Mouse (Mus musculus) hindbrain, embryonic 12.5 days (tissue): ENCODE data around the gene Adm. TPM values are rescaled to one million over a fixed set of nuclear protein-coding genes. Genes with fewer than 3 reads are reported as not detected.

ENCODE experiments used
- ATAC-seq: fragments of 200-750 bp; cut with Nextera tagmentation; 2 replicates; pipeline ENCODE4 v1.8.0; 2017; ENCODE audit warnings: moderate TSS enrichment; ENCODE audit not compliant: low FRiP score
- H3K27ac ChIP-seq: fragments of 300-500 bp; sonication (generic); 2 replicates; pipeline ENCODE4 v1.5.1; 2016; ENCODE audit warnings: mild to moderate bottlenecking
- H3K27me3 ChIP-seq: fragments of 300-500 bp; sonication (generic); 2 replicates; pipeline ENCODE4 v1.6.1; 2016; ENCODE audit warnings: mild to moderate bottlenecking
- H3K36me3 ChIP-seq: fragments of 300-500 bp; sonication (generic); 2 replicates; pipeline ENCODE4 v1.6.1; 2016; ENCODE audit warnings: mild to moderate bottlenecking
- H3K4me1 ChIP-seq: fragments of 300-500 bp; sonication (generic); 2 replicates; pipeline ENCODE4 v1.6.1; 2016
- H3K4me2 ChIP-seq: fragments of 300-500 bp; sonication (generic); replicated peaks from 2 replicates; pipeline ENCODE4 v1.6.1; 2016; ENCODE audit warnings: mild to moderate bottlenecking
- H3K4me3 ChIP-seq: fragments of 300-500 bp; sonication (generic); 2 replicates; pipeline ENCODE4 v1.5.1; 2016; ENCODE audit warnings: mild to moderate bottlenecking
- H3K9ac ChIP-seq: fragments of 300-500 bp; sonication (generic); 2 replicates; pipeline ENCODE4 v1.6.1; 2016; ENCODE audit warnings: mild to moderate bottlenecking, moderate library complexity
- H3K9me3 ChIP-seq: fragments of 300-500 bp; sonication (generic); replicated peaks from 2 replicates; pipeline ENCODE4 v1.6.1; 2016; ENCODE audit warnings: mild to moderate bottlenecking
- WGBS: fragments of 180-500 bp; shearing (Covaris S2); methylation state at CpG from one replicate; pipeline ENCODE4 v1.1.7; 2016; 5-methylcytosine and 5-hydroxymethylcytosine counted together
- polyA plus RNA-seq: library from polyadenylated mRNA; unstranded; fragments of >200 nt; fragmentation: Nextera tagmentation; extraction: Ambion mirVana; gene quantifications from 2 replicates; pipeline ENCODE4 v1.2.1, GENCODE M21; 2016

Gene Adm
- polyA plus RNA-seq, 1 experiment from 2014 or later: 4.2 TPM

- Histone ChIP-seq H3K4me2 (no peak overlapping the region), H3K9me3 (peaks cover 4% of the 10 kb centered on the region; the same call in 1 of the 2 replicates), H3K4me3 (no peak overlapping the region), H3K4me1 (no peaks in the 10 kb centered on the region), H3K27ac (no peak overlapping the region), H3K9ac (no peak overlapping the region), H3K36me3 (no peaks in the 10 kb centered on the region), H3K27me3 (no peaks in the 10 kb centered on the region)
- 91% methylated on average over 6 of the region's 6 CpGs for WGBS
- no peak for ATAC-seq
Measured at GRCm38 (mm10) chr7:110649133-110649987, 21.9 kb downstream of the Adm start.

- Histone ChIP-seq H3K36me3 (no peaks in the 10 kb centered on the region), H3K27ac (no peak overlapping the region), H3K4me2 (no peak overlapping the region), H3K9ac (no peak overlapping the region), H3K9me3 (peaks cover 4% of the 10 kb centered on the region; the same call in 1 of the 2 replicates), H3K27me3 (no peaks in the 10 kb centered on the region), H3K4me3 (no peak overlapping the region), H3K4me1 (no peaks in the 10 kb centered on the region)
- WGBS: 89% methylated on average over 4 of the region's 4 CpGs
- ATAC-seq: no peak
Measured at GRCm38 (mm10) chr7:110650491-110650890, 23.0 kb downstream of the Adm start.

GRCm38 (mm10) chr7:110651091-110651490 lies 23.6 kb downstream of the Adm start:
- no peaks in the 10 kb centered on the region for H3K27me3 ChIP-seq
- H3K4me3 ChIP-seq: no peak overlapping the region
- no peak overlapping the region for H3K27ac ChIP-seq
- no peak overlapping the region for H3K9ac ChIP-seq
- H3K4me2 ChIP-seq: no peak overlapping the region
- H3K4me1 ChIP-seq: no peaks in the 10 kb centered on the region
- H3K9me3 ChIP-seq: peaks cover 4% of the 10 kb centered on the region; the same call in 1 of the 2 replicates
- WGBS: 85% methylated on average over 6 of the region's 6 CpGs
- no peak for ATAC-seq
- no peaks in the 10 kb centered on the region for H3K36me3 ChIP-seq

GRCm38 (mm10) chr7:110655230-110655629 lies 27.8 kb downstream of the Adm start:
- ATAC-seq: no peak
- H3K9ac ChIP-seq: no peak overlapping the region
- H3K4me2 ChIP-seq: no peak overlapping the region
- no peaks in the 10 kb centered on the region for H3K9me3 ChIP-seq
- no peak overlapping the region for H3K27ac ChIP-seq
- 81% methylated on average over 3 of the region's 3 CpGs for WGBS
- no peaks in the 10 kb centered on the region for H3K27me3 ChIP-seq
- H3K4me1 ChIP-seq: no peaks in the 10 kb centered on the region
- H3K4me3 ChIP-seq: no peak overlapping the region
- H3K36me3 ChIP-seq: no peaks in the 10 kb centered on the region

- 67% methylated on average over 6 of the region's 6 CpGs for WGBS
- H3K36me3 ChIP-seq: no peaks in the 10 kb centered on the region
Measured at GRCm38 (mm10) chr7:110655966-110656365, 28.5 kb downstream of the Adm start.

GRCm38 (mm10) chr7:110658378-110658928 lies 31.0 kb downstream of the Adm start:
- Histone ChIP-seq H3K4me2 (no peak overlapping the region), H3K9me3 (no peaks in the 10 kb centered on the region), H3K27ac (no peak overlapping the region), H3K4me3 (no peak overlapping the region), H3K27me3 (no peaks in the 10 kb centered on the region), H3K4me1 (no peaks in the 10 kb centered on the region), H3K9ac (no peak overlapping the region), H3K36me3 (no peaks in the 10 kb centered on the region)
- 66% methylated on average over 3 of the region's 3 CpGs for WGBS
- no peak for ATAC-seq

More at GRCm38 (mm10) chr7:110655966-110656365, 28.5 kb downstream of the Adm start:
- ATAC-seq: no peak
- H3K4me2 ChIP-seq: no peak overlapping the region
- H3K4me3 ChIP-seq: no peak overlapping the region
- H3K9ac ChIP-seq: no peak overlapping the region
- no peaks in the 10 kb centered on the region for H3K4me1 ChIP-seq
- no peaks in the 10 kb centered on the region for H3K27me3 ChIP-seq
- no peak overlapping the region for H3K27ac ChIP-seq
- H3K9me3 ChIP-seq: no peaks in the 10 kb centered on the region

GRCm38 (mm10) chr7:110666537-110666936 lies 39.1 kb downstream of the Adm start:
- no peak overlapping the region for H3K9ac ChIP-seq
- 62% methylated on average over 4 of the region's 5 CpGs for WGBS
- H3K4me1 ChIP-seq: no peaks in the 10 kb centered on the region
- no peaks in the 10 kb centered on the region for H3K9me3 ChIP-seq
- ATAC-seq: no peak
- H3K27ac ChIP-seq: no peak overlapping the region
- no peaks in the 10 kb centered on the region for H3K36me3 ChIP-seq
- H3K4me2 ChIP-seq: no peak overlapping the region
- no peaks in the 10 kb centered on the region for H3K27me3 ChIP-seq
- H3K4me3 ChIP-seq: no peak overlapping the region

- WGBS: 84% methylated on average over 6 of the region's 6 CpGs
- no peak overlapping the region for H3K27ac ChIP-seq
- no peak overlapping the region for H3K4me2 ChIP-seq
- H3K9ac ChIP-seq: no peak overlapping the region
- no peak for ATAC-seq
- no peaks in the 10 kb centered on the region for H3K36me3 ChIP-seq
- H3K9me3 ChIP-seq: no peaks in the 10 kb centered on the region
- H3K27me3 ChIP-seq: no peaks in the 10 kb centered on the region
- no peaks in the 10 kb centered on the region for H3K4me1 ChIP-seq
- H3K4me3 ChIP-seq: no peak overlapping the region
Measured at GRCm38 (mm10) chr7:110668247-110668646, 40.8 kb downstream of the Adm start.

- H3K4me2 ChIP-seq: no peak overlapping the region
- H3K9ac ChIP-seq: no peak overlapping the region
- no peak overlapping the region for H3K27ac ChIP-seq
- no peaks in the 10 kb centered on the region for H3K4me1 ChIP-seq
- 35% methylated on average over 5 of the region's 5 CpGs for WGBS
- no peaks in the 10 kb centered on the region for H3K27me3 ChIP-seq
- ATAC-seq: no peak
- H3K9me3 ChIP-seq: no peaks in the 10 kb centered on the region
- H3K4me3 ChIP-seq: no peak overlapping the region
- H3K36me3 ChIP-seq: no peaks in the 10 kb centered on the region
Measured at GRCm38 (mm10) chr7:110668756-110669155, 41.3 kb downstream of the Adm start.

- no peak overlapping the region for H3K4me2 ChIP-seq
- ATAC-seq: no peak
- no peaks in the 10 kb centered on the region for H3K36me3 ChIP-seq
- no peak overlapping the region for H3K4me3 ChIP-seq
- no peak overlapping the region for H3K9ac ChIP-seq
- H3K27ac ChIP-seq: no peak overlapping the region
- H3K27me3 ChIP-seq: no peaks in the 10 kb centered on the region
- no peaks in the 10 kb centered on the region for H3K4me1 ChIP-seq
- WGBS: 51% methylated on average over 6 of the region's 6 CpGs
- H3K9me3 ChIP-seq: no peaks in the 10 kb centered on the region
Measured at GRCm38 (mm10) chr7:110671121-110671680, 43.7 kb downstream of the Adm start.
